Mouse (Mus musculus) C2C12 (cell line): ENCODE measurements around the gene Slc2a13. TPM values are rescaled to one million over a fixed set of nuclear protein-coding genes. Genes with fewer than 3 reads are reported as not detected.

Experiments used
- H3K27me3 ChIP-seq: one replicate; pipeline ENCODE4 v1.6.1; 2011; ENCODE audit not compliant: control insufficient read depth, insufficient read depth, insufficient read length
- H3K36me3 ChIP-seq: one replicate; pipeline ENCODE4 v1.6.1; 2011; ENCODE audit not compliant: control insufficient read depth, insufficient read depth
- H3K4me3 ChIP-seq: one replicate; pipeline ENCODE4 v1.5.1; 2011; ENCODE audit warnings: mild to moderate bottlenecking, control low read depth; ENCODE audit not compliant: poor library complexity, insufficient read depth, severe bottlenecking
- H3K79me2 ChIP-seq: one replicate; pipeline ENCODE4 v1.6.1; 2011; ENCODE audit not compliant: control insufficient read depth, insufficient read depth
- H3K79me3 ChIP-seq: one replicate; pipeline ENCODE4 v1.6.1; 2011; ENCODE audit warnings: low read depth, control low read depth
- H3ac ChIP-seq: one replicate; pipeline ENCODE3; 2011; ENCODE audit warnings: low read depth; ENCODE audit not compliant: control insufficient read depth, insufficient read length
- CEBPB ChIP-seq: IDR thresholded peaks from one replicate; pipeline ENCODE4 v1.6.1; 2011; ENCODE audit warnings: low read depth, mild to moderate bottlenecking, control low read depth, moderate library complexity
- CTCF ChIP-seq: IDR thresholded peaks from one replicate; pipeline ENCODE4 v1.5.1; 2011; ENCODE audit not compliant: control insufficient read depth, insufficient read depth, insufficient read length
- FOSL1 ChIP-seq: IDR thresholded peaks from one replicate; pipeline ENCODE4 v1.8.0; 2011; ENCODE audit warnings: mild to moderate bottlenecking, low read length; ENCODE audit not compliant: poor library complexity, insufficient read depth, severe bottlenecking
- MAX ChIP-seq: IDR thresholded peaks from one replicate; pipeline ENCODE4 v1.6.1; 2011; ENCODE audit warnings: mild to moderate bottlenecking, control low read depth
- MYOD1 ChIP-seq: IDR thresholded peaks from one replicate; pipeline ENCODE4 v1.6.1; 2011; ENCODE audit warnings: low read depth; ENCODE audit not compliant: control insufficient read depth, insufficient read length
- MYOG ChIP-seq: IDR thresholded peaks from one replicate; pipeline ENCODE4 v1.6.1; 2011; ENCODE audit not compliant: control insufficient read depth, insufficient read length; ENCODE audit errors: extremely low read depth
- USF1 ChIP-seq: IDR thresholded peaks from one replicate; pipeline ENCODE4 v1.6.1; 2011; ENCODE audit warnings: low read depth, mild to moderate bottlenecking, control low read depth, moderate library complexity
- polyA plus RNA-seq: library from polyadenylated mRNA; unstranded; fragments of >200 nt; fragmentation: generic; extraction: Trizol; gene quantifications from one replicate; pipeline ENCODE4 v1.2.1, GENCODE M21; 2012; ENCODE audit warnings: missing spikeins

Gene Slc2a13
- polyA plus RNA-seq, 1 experiment, result 0.25 TPM

- TF ChIP-seq MYOG, result no peak
- TF ChIP-seq CTCF, result no peak
- TF ChIP-seq USF1, result no peak
- TF ChIP-seq CEBPB, result no peak
- TF ChIP-seq MAX, result no peak
- no peak for TF ChIP-seq FOSL1
- Histone ChIP-seq H3K79me3 (no peaks in the 10 kb centered on the region), H3K36me3 (no peaks in the 10 kb centered on the region), H3K27me3 (no peaks in the 10 kb centered on the region), H3K79me2 (no peaks in the 10 kb centered on the region), H3ac (no peak overlapping the region), H3K4me3 (no peak overlapping the region)
These were observed 297.1 kb downstream of the Slc2a13 start for GRCm38 (mm10) chr15:91275961-91276360.

- no peak for TF ChIP-seq MYOD1
- no peak for TF ChIP-seq MYOG
- no peak for TF ChIP-seq CEBPB
- no peak for TF ChIP-seq CTCF
- TF ChIP-seq FOSL1, result no peak
- TF ChIP-seq MAX, result no peak
- TF ChIP-seq USF1, result no peak
- Histone ChIP-seq H3K27me3 (no peaks in the 10 kb centered on the region), H3K79me2 (no peaks in the 10 kb centered on the region), H3K36me3 (no peaks in the 10 kb centered on the region), H3ac (no peak overlapping the region), H3K4me3 (no peak overlapping the region), H3K79me3 (no peaks in the 10 kb centered on the region)
These were observed 304.5 kb downstream of the Slc2a13 start for GRCm38 (mm10) chr15:91268532-91268931.

GRCm38 (mm10) chr15:91263926-91264325 is 309.1 kb downstream of the Slc2a13 start:
- no peaks in the 10 kb centered on the region for H3K36me3 ChIP-seq
- no peak for TF ChIP-seq CTCF
- TF ChIP-seq CEBPB, result no peak
- no peak for TF ChIP-seq MAX
- TF ChIP-seq USF1, result no peak
- no peak for TF ChIP-seq MYOD1
- TF ChIP-seq FOSL1, result no peak
- no peak for TF ChIP-seq MYOG
- H3K27me3 ChIP-seq, result no peaks in the 10 kb centered on the region
- H3ac ChIP-seq, result no peak overlapping the region
- no peaks in the 10 kb centered on the region for H3K79me2 ChIP-seq
- no peak overlapping the region for H3K4me3 ChIP-seq
- H3K79me3 ChIP-seq, result no peaks in the 10 kb centered on the region

GRCm38 (mm10) chr15:91260578-91260977 is 312.5 kb downstream of the Slc2a13 start:
- no peaks in the 10 kb centered on the region for H3K79me3 ChIP-seq
- H3K27me3 ChIP-seq, result no peaks in the 10 kb centered on the region
- no peaks in the 10 kb centered on the region for H3K79me2 ChIP-seq
- H3ac ChIP-seq, result no peak overlapping the region
- TF ChIP-seq MYOG (no peak), USF1 (no peak), MYOD1 (no peak), CEBPB (no peak)
- H3K4me3 ChIP-seq, result no peak overlapping the region
- no peaks in the 10 kb centered on the region for H3K36me3 ChIP-seq

GRCm38 (mm10) chr15:91257140-91257539 is 315.9 kb downstream of the Slc2a13 start:
- Histone ChIP-seq H3ac (no peak overlapping the region), H3K79me3 (no peaks in the 10 kb centered on the region), H3K4me3 (no peak overlapping the region), H3K27me3 (no peaks in the 10 kb centered on the region), H3K79me2 (no peaks in the 10 kb centered on the region), H3K36me3 (no peaks in the 10 kb centered on the region)
- TF ChIP-seq CTCF (no peak), MAX (no peak), CEBPB (no peak), USF1 (no peak), MYOD1 (no peak), MYOG (no peak), FOSL1 (no peak)

GRCm38 (mm10) chr15:91255308-91255707 is 317.8 kb downstream of the Slc2a13 start:
- no peak for TF ChIP-seq CEBPB
- TF ChIP-seq MYOD1, result no peak
- TF ChIP-seq MYOG, result no peak
- TF ChIP-seq USF1, result no peak
- no peak for TF ChIP-seq MAX
- no peak for TF ChIP-seq FOSL1
- no peak for TF ChIP-seq CTCF
- Histone ChIP-seq H3ac (no peak overlapping the region), H3K36me3 (no peaks in the 10 kb centered on the region), H3K4me3 (no peak overlapping the region), H3K79me2 (no peaks in the 10 kb centered on the region), H3K79me3 (no peaks in the 10 kb centered on the region), H3K27me3 (no peaks in the 10 kb centered on the region)
